Mouse (Mus musculus) thymus, adult 2 months (tissue): ENCODE measurements around the gene C130032M10Rik. TPM values are rescaled to one million over a fixed set of nuclear protein-coding genes. Genes with fewer than 3 reads are reported as not detected.

Experiments
- DNase-seq: peaks from one replicate; pipeline ENCODE4 v3.0.0; 2021
- H3K27ac ChIP-seq: fragments of 200-500 bp; 2 replicates; pipeline ENCODE4 v1.5.1; 2012; ENCODE audit warnings: low read length, control low read depth; ENCODE audit not compliant: control insufficient read depth, insufficient read depth
- H3K27me3 ChIP-seq: fragments of 200-500 bp; 2 replicates; pipeline ENCODE4 v1.6.1; 2012; ENCODE audit warnings: mild to moderate bottlenecking, low read length, moderate library complexity, mixed read lengths; ENCODE audit not compliant: control insufficient read depth, insufficient read depth
- H3K36me3 ChIP-seq: fragments of 200-500 bp; 2 replicates; pipeline ENCODE4 v1.6.1; 2012; ENCODE audit warnings: mild to moderate bottlenecking, low read length, moderate library complexity; ENCODE audit not compliant: control insufficient read depth, insufficient read depth
- H3K4me1 ChIP-seq: fragments of 200-500 bp; replicated peaks from 2 replicates; pipeline ENCODE4 v1.6.1; 2012; ENCODE audit warnings: low read length; ENCODE audit not compliant: control insufficient read depth, insufficient read depth
- H3K4me3 ChIP-seq: fragments of 200-500 bp; 2 replicates; pipeline ENCODE4 v1.5.1; 2012; ENCODE audit warnings: mild to moderate bottlenecking, low read length, control low read depth, moderate library complexity; ENCODE audit not compliant: control insufficient read depth, insufficient read depth
- CTCF ChIP-seq: fragments of 200-500 bp; IDR thresholded peaks from 2 replicates; pipeline ENCODE4 v1.5.1; 2012; ENCODE audit warnings: mild to moderate bottlenecking, control low read depth, low read length, moderate library complexity, borderline replicate concordance; ENCODE audit not compliant: control insufficient read depth, poor library complexity, insufficient read depth; ENCODE audit errors: extremely low read depth
- POLR2A ChIP-seq: fragments of 200-500 bp; IDR thresholded peaks from 2 replicates; pipeline ENCODE4 v1.6.1; 2012; ENCODE audit warnings: mild to moderate bottlenecking, low read length, control low read depth, moderate library complexity; ENCODE audit not compliant: control insufficient read depth, poor library complexity, insufficient read depth; ENCODE audit errors: extremely low read depth
- WGBS: fragments of 180-500 bp; shearing (Covaris S2); methylation state at CpG from one replicate; pipeline ENCODE4 v1.1.7; 2018; 5-methylcytosine and 5-hydroxymethylcytosine counted together
- polyA plus RNA-seq: library from polyadenylated mRNA; depleted of rRNA; stranded (reverse); fragments of >200 nt; gene quantifications from 2 replicates; pipeline ENCODE4 v1.2.3, GENCODE M21; 2012; rRNA removed

C130032M10Rik gene
- polyA plus RNA-seq, result not detected in 2 replicates

DNA sequence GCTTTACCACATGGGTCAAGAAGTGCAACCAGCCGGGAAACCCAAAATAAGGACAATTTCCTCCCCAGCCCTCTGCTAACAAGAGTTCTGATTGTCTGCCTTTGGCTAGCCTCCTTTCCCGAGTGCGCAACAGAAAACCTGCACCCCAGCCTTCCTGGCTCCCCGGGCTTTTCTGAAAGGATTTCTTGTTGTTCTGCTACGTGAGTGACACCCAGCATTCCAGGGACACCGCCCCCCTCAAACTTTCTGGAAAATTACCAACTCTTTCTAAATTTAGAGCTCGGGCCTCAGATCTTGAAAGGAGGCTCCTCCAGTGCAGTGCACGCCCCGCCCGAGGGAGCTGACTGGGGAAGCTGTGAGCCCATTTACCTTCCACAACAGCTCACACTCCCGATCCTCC is at the start of gene C130032M10Rik:
C130032M10Rik (plus strand) TSS at position 334 of the 400 bp plus-strand sequence.
- H3K4me1 ChIP-seq, result peaks cover 8% of the 10 kb centered on the region
- DNase-seq, result no peak
- H3K27ac ChIP-seq, result no peak within 1 kb of the TSS
- H3K27me3 ChIP-seq, result no peaks in the 10 kb centered on the region
- H3K4me3 ChIP-seq, result no peak within 1 kb of the TSS
- 80% methylated on average over 11 of the region's 11 CpGs for WGBS
- no peak for TF ChIP-seq CTCF
- TF ChIP-seq POLR2A, result no peak
- no peaks in the 10 kb centered on the region for H3K36me3 ChIP-seq

DNA sequence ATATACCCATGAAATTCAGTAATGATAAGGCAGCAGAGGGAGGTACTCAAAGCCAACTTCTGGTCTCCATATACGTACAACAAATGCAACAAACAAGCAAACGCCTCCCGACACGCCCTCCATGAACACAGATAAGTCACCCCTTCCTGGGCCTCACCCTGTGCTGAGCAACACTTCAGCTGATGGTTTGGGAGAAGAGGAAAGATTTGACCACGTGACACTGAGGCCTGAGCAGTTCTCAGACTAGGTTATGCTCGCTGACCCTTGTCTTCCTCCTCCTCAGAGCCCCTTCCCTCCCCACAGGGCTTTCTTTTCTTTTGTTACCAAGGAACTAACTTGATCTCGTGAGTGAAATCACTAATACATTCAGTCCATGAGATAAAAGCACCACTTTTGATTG is 48.6 kb upstream of the C130032M10Rik start:
- peaks cover 10% of the 10 kb centered on the region for H3K4me1 ChIP-seq
- TF ChIP-seq POLR2A (no peak), CTCF (no peak)
- DNase-seq, result no peak
- H3K4me3 ChIP-seq, result no peak overlapping the region
- 93% methylated on average over 7 of the region's 7 CpGs for WGBS
- H3K36me3 ChIP-seq, result peaks cover 4% of the 10 kb centered on the region; the same call in 1 of the 2 replicates
- no peak overlapping the region for H3K27ac ChIP-seq
- no peaks in the 10 kb centered on the region for H3K27me3 ChIP-seq

GRCm38 (mm10) chr9:114468217-114468616 is 47.3 kb upstream of the C130032M10Rik start:
- 95% methylated on average over 5 of the region's 5 CpGs for WGBS
- H3K36me3 ChIP-seq, result peaks cover 4% of the 10 kb centered on the region; the same call in 1 of the 2 replicates
- no peak for DNase-seq

GRCm38 (mm10) chr9:114468701-114469100 is 46.8 kb upstream of the C130032M10Rik start:
- H3K36me3 ChIP-seq, result peaks cover 4% of the 10 kb centered on the region; the same call in 1 of the 2 replicates
- TF ChIP-seq POLR2A (no peak), CTCF (no peak)
- no peaks in the 10 kb centered on the region for H3K4me1 ChIP-seq
- DNase-seq, result no peak
- H3K27me3 ChIP-seq, result no peaks in the 10 kb centered on the region
- H3K4me3 ChIP-seq, result no peak overlapping the region
- WGBS, result 98% methylated on average over 4 of the region's 4 CpGs
- no peak overlapping the region for H3K27ac ChIP-seq

More at GRCm38 (mm10) chr9:114468217-114468616, 47.3 kb upstream of the C130032M10Rik start:
- Histone ChIP-seq H3K27ac (no peak overlapping the region), H3K4me3 (no peak overlapping the region), H3K4me1 (no peaks in the 10 kb centered on the region), H3K27me3 (no peaks in the 10 kb centered on the region)
- TF ChIP-seq POLR2A (no peak), CTCF (no peak)

- H3K27ac ChIP-seq, result no peak overlapping the region
- TF ChIP-seq CTCF (no peak), POLR2A (no peak)
- H3K27me3 ChIP-seq, result no peaks in the 10 kb centered on the region
- no peak overlapping the region for H3K4me3 ChIP-seq
- no peaks in the 10 kb centered on the region for H3K36me3 ChIP-seq
- no peak for DNase-seq
- 0 out of 2 replicates have a peak, but pooled peaks cover 2% of the 10 kb centered on the region for H3K4me1 ChIP-seq
- 86% methylated on average over 7 of the region's 7 CpGs for WGBS
Measured at GRCm38 (mm10) chr9:114471892-114472291, 43.6 kb upstream of the C130032M10Rik start.

DNA sequence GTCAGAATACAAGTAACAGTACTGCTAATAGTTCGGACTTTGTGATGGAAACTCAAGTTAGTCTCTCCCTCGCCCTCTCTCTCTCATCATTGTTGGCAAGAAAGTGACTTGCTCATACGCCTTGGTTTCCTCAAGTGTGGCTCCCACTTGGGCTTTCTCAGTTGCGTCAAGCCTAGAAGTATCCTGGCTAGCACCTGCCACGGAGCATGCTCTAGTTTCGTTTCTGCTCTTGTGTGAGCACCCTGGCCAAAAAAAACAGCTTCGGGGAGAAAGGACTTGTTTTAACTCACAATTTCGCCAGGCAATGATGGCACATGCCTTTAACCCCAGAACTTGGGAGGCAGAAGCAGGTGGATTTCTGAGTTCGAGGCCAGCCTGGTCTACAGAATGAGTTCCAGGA is 38.5 kb upstream of the C130032M10Rik start:
- Histone ChIP-seq H3K4me3 (no peak overlapping the region), H3K4me1 (peaks cover 8% of the 10 kb centered on the region), H3K36me3 (no peaks in the 10 kb centered on the region), H3K27me3 (no peaks in the 10 kb centered on the region), H3K27ac (no peak overlapping the region)
- DNase-seq, result no peak
- TF ChIP-seq CTCF, result no peak
- no peak for TF ChIP-seq POLR2A
- 94% methylated on average over 9 of the region's 9 CpGs for WGBS

DNA sequence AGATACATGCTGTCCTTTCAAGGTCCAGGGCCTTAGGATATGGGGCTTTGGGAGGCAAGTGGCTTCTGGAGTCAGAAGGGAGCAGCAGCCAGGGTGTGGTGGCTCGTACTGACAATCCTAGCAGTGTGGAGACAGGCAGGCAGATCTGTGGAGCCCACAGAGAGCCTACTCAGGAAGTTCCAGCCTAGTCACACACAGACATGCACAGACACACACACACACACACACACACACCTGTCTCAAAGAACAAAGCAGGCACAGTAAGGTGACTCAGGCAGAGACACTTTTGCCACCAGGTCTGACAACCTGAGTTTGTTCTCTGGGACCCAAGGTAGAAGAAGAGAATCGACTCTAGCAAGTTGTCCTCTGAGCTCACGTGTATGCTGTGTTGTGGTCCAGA is 34.6 kb upstream of the C130032M10Rik start:
- TF ChIP-seq POLR2A, result no peak
- TF ChIP-seq CTCF, result no peak
- Histone ChIP-seq H3K27me3 (no peaks in the 10 kb centered on the region), H3K4me3 (no peak overlapping the region), H3K36me3 (no peaks in the 10 kb centered on the region), H3K4me1 (peaks cover 22% of the 10 kb centered on the region), H3K27ac (no peak overlapping the region)
- DNase-seq, result no peak
- WGBS, result 74% methylated on average over 3 of the region's 3 CpGs
